Mouse (Mus musculus) forebrain, embryonic 12.5 days (tissue): Measurements from ENCODE around the gene Gcgr. TPM values are rescaled to one million over a fixed set of nuclear protein-coding genes. Genes with fewer than 3 reads are reported as not detected.

ENCODE experiments used
- ATAC-seq: fragments of 200-750 bp; cut with Nextera tagmentation; 2 replicates; pipeline ENCODE4 v1.8.0; 2017; ENCODE audit warnings: moderate TSS enrichment; ENCODE audit not compliant: low FRiP score
- H3K27ac ChIP-seq: fragments of 300-500 bp; sonication (generic); 2 replicates; pipeline ENCODE4 v1.5.1; 2016; ENCODE audit warnings: mild to moderate bottlenecking
- H3K27me3 ChIP-seq: fragments of 300-500 bp; sonication (generic); 2 replicates; pipeline ENCODE4 v1.6.1; 2016; ENCODE audit warnings: mild to moderate bottlenecking
- H3K36me3 ChIP-seq: fragments of 300-500 bp; sonication (generic); replicated peaks from 2 replicates; pipeline ENCODE4 v1.6.1; 2016; ENCODE audit warnings: mild to moderate bottlenecking
- H3K4me1 ChIP-seq: fragments of 300-500 bp; sonication (generic); 2 replicates; pipeline ENCODE4 v1.6.1; 2016
- H3K4me2 ChIP-seq: fragments of 300-500 bp; sonication (generic); 2 replicates; pipeline ENCODE4 v1.6.1; 2016; ENCODE audit warnings: mild to moderate bottlenecking, moderate library complexity
- H3K4me3 ChIP-seq: fragments of 300-500 bp; sonication (generic); replicated peaks from 2 replicates; pipeline ENCODE4 v1.5.1; 2016; ENCODE audit warnings: mild to moderate bottlenecking
- H3K9ac ChIP-seq: fragments of 300-500 bp; sonication (generic); 2 replicates; pipeline ENCODE4 v1.6.1; 2016; ENCODE audit warnings: mild to moderate bottlenecking
- H3K9me3 ChIP-seq: fragments of 300-500 bp; sonication (generic); 2 replicates; pipeline ENCODE4 v1.6.1; 2016
- WGBS: fragments of 180-500 bp; shearing (Covaris S2); methylation state at CpG from one replicate; pipeline ENCODE4 v1.1.7; 2016; 5-methylcytosine and 5-hydroxymethylcytosine counted together
- polyA plus RNA-seq: library from polyadenylated mRNA; unstranded; fragments of >200 nt; fragmentation: Nextera tagmentation; extraction: Ambion mirVana; gene quantifications from 2 replicates; pipeline ENCODE4 v1.2.1, GENCODE M21; 2016

Gene Gcgr
- polyA plus RNA-seq, 1 experiment from 2014 or later = 0.09 TPM

DNA sequence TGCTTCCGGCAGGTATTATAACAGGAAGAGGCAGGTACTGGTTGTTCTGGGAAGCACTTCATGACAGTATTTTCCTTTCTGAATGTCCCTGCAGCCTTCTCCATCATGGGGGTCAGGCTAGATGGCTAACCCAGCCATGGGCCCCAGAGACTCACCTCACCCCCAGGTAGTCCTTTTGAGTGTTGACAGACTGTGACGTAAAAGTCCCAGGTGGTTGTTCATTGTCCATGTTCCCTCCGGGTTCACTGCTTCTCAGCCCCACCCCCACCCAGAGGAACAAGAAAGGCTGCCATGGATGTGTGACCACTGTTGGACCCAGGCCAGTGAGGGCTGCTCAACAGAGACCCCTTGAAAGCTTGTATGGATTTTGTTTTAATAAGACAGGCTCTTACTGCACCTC is 37.1 kb upstream of the Gcgr start:
- Histone ChIP-seq H3K27me3 (no peaks in the 10 kb centered on the region), H3K4me1 (peaks cover 35% of the 10 kb centered on the region), H3K4me2 (peak overlapping the region; percentile 81), H3K36me3 (peaks cover 57% of the 10 kb centered on the region), H3K9ac (peak overlapping the region; percentile 90), H3K27ac (no peak overlapping the region), H3K4me3 (peak overlapping the region; percentile 91), H3K9me3 (no peaks in the 10 kb centered on the region)
- no peak for ATAC-seq
- 60% methylated on average over 3 of the region's 3 CpGs for WGBS

DNA sequence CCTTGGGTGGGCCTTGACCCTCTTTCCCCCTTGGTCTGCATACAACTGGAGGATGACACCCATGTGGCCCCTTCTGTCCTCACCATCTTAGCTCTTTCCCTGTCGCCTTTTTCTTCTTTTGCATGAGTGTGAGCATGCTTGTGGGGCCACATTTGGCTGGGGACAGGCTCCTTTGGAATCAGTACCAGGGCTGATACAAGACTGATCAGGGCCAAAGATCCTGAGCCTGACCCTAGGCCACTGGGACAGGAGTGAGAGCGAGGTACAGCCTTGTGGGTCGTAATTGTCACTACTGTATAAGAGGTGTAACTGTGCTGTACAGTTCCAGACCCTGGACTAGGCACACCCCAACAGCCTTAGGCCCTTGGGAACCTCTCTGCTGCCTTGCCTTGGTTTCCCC is 36.6 kb upstream of the Gcgr start:
- H3K27me3 ChIP-seq = no peaks in the 10 kb centered on the region
- ATAC-seq = no peak
- no peak overlapping the region for H3K27ac ChIP-seq
- H3K9me3 ChIP-seq = no peaks in the 10 kb centered on the region
- H3K4me3 ChIP-seq = no peak overlapping the region
- 88% methylated on average over 3 of the region's 3 CpGs for WGBS
- peaks cover 35% of the 10 kb centered on the region for H3K4me1 ChIP-seq
- H3K36me3 ChIP-seq = peaks cover 57% of the 10 kb centered on the region
- no peak overlapping the region for H3K9ac ChIP-seq
- peak overlapping the region; percentile 81 for H3K4me2 ChIP-seq

DNA sequence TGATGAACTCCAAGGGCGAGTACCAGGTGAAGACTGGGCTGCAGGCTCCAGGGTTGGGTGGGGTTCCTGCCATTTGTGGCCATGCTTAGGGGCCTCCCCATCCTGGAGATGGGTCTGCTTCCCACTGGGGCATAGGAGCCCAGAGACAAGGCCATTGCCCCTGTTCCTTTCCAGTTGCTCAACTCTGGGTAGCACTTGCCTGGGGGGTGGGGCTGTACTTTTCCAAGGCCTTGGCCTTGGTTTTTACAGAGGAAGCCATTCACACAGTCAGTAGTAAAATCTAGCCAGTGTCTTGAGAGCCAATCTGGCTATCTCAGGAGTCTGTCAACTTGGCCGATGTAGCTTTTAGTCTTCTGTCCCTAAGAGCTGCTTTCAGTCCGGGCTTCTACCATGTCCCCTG is 33.1 kb upstream of the Gcgr start:
- H3K36me3 ChIP-seq = peaks cover 54% of the 10 kb centered on the region
- H3K27me3 ChIP-seq = no peaks in the 10 kb centered on the region
- H3K9me3 ChIP-seq = no peaks in the 10 kb centered on the region
- H3K4me2 ChIP-seq = no peak overlapping the region
- H3K9ac ChIP-seq = no peak overlapping the region
- H3K4me1 ChIP-seq = peaks cover 15% of the 10 kb centered on the region
- no peak overlapping the region for H3K27ac ChIP-seq
- 92% methylated on average over 3 of the region's 3 CpGs for WGBS
- no peak for ATAC-seq
- no peak overlapping the region for H3K4me3 ChIP-seq

DNA sequence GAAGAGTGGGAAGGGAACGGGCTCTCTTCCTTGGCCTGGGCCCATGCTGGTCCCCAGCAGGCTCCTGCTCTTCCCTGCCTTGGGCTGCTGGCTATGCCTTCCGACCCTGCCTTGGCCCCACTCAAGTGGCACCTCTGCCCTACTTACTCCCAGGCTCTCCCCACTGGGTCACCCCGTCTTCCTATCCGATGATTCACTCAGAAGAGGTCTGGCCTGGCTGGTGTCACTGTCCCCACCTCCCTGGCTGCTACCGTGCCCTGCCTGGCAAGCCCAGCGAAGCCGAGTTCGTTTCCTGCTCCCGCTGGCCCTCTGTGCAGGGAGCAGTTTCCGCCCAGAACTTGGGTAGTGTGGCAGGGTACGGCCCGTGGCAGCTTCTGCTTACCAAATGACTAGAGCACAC is 32.3 kb upstream of the Gcgr start:
- no peak for ATAC-seq

DNA sequence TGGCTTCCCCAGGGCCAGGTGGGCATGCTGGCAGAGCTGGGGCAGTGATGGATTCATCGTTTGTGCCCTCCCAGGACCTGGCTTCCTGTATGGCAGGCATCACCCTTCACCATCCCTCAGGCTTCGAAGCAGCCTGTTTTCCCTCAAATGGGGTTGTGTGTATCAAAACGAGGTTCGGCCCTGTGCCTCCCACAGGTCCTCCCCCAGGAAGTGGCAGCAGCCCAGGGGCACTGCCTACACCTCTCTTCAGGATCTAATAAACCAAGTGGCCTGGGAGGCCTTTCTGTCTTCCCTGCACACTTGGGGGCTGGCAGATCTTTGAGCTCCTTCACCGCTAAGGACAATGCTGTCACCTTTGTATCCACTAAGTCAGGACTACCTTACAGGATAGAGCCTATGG is 31.6 kb upstream of the Gcgr start:
- no peak overlapping the region for H3K9ac ChIP-seq
- H3K4me3 ChIP-seq = no peak overlapping the region

More for the DNA sequence above, 32.3 kb upstream of the Gcgr start:
- Histone ChIP-seq H3K36me3 (peaks cover 54% of the 10 kb centered on the region), H3K4me1 (peaks cover 7% of the 10 kb centered on the region), H3K27me3 (no peaks in the 10 kb centered on the region), H3K4me3 (no peak overlapping the region), H3K4me2 (no peak overlapping the region), H3K9me3 (no peaks in the 10 kb centered on the region), H3K9ac (no peak overlapping the region), H3K27ac (no peak overlapping the region)
- 90% methylated on average over 12 of the region's 12 CpGs for WGBS

DNA sequence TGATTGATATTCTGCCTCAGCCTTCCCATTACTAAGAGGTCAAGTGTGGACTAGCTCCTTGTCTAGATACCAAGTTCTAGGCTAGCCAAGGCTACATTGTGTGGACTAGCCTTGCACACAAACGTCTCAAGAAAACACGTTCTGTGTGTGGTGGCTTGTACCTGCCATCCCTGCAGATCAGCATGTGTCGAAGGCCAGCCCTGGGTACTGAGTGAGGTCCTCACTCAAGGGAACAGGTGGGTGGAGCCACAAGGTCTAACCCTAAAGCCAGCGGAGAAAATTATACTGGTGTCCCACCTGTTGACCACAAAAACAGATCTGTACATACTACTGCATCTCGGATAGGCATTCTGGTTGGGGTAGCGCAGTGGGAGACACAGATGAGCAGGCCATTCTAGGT is 30.6 kb upstream of the Gcgr start:
- no peak overlapping the region for H3K9ac ChIP-seq
- H3K36me3 ChIP-seq = peaks cover 44% of the 10 kb centered on the region
- H3K27me3 ChIP-seq = no peaks in the 10 kb centered on the region
- no peaks in the 10 kb centered on the region for H3K4me1 ChIP-seq
- H3K27ac ChIP-seq = no peak overlapping the region
- no peak for ATAC-seq
- H3K9me3 ChIP-seq = no peaks in the 10 kb centered on the region
- H3K4me3 ChIP-seq = no peak overlapping the region
- WGBS = 86% methylated on average over 6 of the region's 6 CpGs
- no peak overlapping the region for H3K4me2 ChIP-seq

More for the DNA sequence above, 31.6 kb upstream of the Gcgr start:
- Histone ChIP-seq H3K27me3 (no peaks in the 10 kb centered on the region), H3K4me2 (no peak overlapping the region), H3K4me1 (0 out of 2 replicates have a peak, but pooled peaks cover under 1% of the 10 kb centered on the region), H3K9me3 (no peaks in the 10 kb centered on the region), H3K27ac (no peak overlapping the region), H3K36me3 (peaks cover 54% of the 10 kb centered on the region)
- WGBS = 85% methylated on average over 5 of the region's 5 CpGs
- ATAC-seq = no peak

DNA sequence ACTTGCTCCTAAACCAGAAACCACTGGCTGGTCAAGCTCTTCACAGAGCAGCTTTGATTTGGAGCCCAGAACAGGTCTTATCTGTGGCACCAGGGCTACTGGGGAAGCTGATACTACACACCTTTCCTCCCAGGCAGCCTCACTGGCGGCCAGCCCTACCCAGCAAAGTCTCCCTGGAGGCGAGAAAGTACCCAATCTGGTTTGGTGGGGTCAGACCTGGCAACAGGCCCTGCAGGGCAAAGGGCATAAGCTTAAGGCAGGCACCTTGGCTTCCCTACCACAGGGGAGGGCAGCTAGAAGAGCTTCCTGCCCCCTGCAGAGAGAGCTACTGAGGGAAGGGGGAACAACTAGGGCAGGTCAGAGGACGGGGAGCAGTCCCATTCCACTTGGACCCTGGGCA is 30.1 kb upstream of the Gcgr start:
- Histone ChIP-seq H3K4me1 (no peaks in the 10 kb centered on the region), H3K4me2 (no peak overlapping the region), H3K27me3 (no peaks in the 10 kb centered on the region), H3K9ac (no peak overlapping the region), H3K4me3 (no peak overlapping the region), H3K9me3 (no peaks in the 10 kb centered on the region), H3K27ac (no peak overlapping the region), H3K36me3 (peaks cover 40% of the 10 kb centered on the region)
- WGBS = 29% methylated on average over 3 of the region's 3 CpGs
- ATAC-seq = no peak

DNA sequence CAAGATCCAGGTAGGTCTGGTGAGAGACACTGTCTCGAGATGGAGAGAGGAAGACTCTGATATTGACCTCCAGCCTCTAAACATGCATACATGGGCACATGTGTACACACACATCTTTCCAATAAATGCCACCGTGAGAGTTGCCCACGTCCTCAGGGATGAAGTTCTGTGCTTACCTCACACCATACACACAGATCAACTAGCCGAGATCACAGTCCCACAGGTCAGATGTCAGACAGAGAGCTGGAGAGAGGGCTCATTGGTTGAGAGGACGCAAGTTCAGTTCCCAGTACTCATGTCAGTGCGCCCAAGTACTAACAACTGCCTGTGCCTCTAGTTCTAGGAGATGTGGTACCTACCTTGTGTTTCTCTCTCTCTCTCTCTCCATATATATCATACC is 29.5 kb upstream of the Gcgr start:
- Histone ChIP-seq H3K4me3 (no peak overlapping the region), H3K4me1 (no peaks in the 10 kb centered on the region), H3K9ac (no peak overlapping the region), H3K27ac (no peak overlapping the region), H3K4me2 (no peak overlapping the region), H3K36me3 (peaks cover 34% of the 10 kb centered on the region), H3K9me3 (no peaks in the 10 kb centered on the region), H3K27me3 (no peaks in the 10 kb centered on the region)
- WGBS = 73% methylated on average over 6 of the region's 6 CpGs
- no peak for ATAC-seq

DNA sequence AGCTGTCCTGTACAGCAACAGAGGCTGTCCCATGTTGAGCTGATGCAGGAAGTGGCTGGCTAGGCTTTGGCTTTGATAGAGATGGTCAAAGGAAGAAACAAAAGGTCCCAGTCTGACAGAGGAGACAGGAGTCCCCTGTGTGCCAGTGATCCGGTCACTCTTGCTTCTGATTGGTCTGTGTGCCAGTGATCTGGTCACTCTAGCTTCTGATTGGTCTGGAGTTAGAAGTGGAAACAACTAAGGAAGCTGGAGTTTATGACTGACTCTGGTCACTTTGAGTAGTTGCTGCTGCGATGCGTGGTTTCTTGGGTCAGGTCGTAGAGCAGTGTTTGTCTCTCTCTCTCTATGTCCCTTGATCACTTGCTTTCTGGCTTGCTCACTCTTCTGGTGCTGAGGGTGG is 28.8 kb upstream of the Gcgr start:
- no peaks in the 10 kb centered on the region for H3K4me1 ChIP-seq
- peaks cover 28% of the 10 kb centered on the region for H3K36me3 ChIP-seq
- no peaks in the 10 kb centered on the region for H3K9me3 ChIP-seq
- no peak overlapping the region for H3K4me3 ChIP-seq
- ATAC-seq = no peak
- WGBS = 87% methylated on average over 4 of the region's 4 CpGs
- no peak overlapping the region for H3K27ac ChIP-seq
- no peaks in the 10 kb centered on the region for H3K27me3 ChIP-seq
- no peak overlapping the region for H3K9ac ChIP-seq
- H3K4me2 ChIP-seq = no peak overlapping the region

DNA sequence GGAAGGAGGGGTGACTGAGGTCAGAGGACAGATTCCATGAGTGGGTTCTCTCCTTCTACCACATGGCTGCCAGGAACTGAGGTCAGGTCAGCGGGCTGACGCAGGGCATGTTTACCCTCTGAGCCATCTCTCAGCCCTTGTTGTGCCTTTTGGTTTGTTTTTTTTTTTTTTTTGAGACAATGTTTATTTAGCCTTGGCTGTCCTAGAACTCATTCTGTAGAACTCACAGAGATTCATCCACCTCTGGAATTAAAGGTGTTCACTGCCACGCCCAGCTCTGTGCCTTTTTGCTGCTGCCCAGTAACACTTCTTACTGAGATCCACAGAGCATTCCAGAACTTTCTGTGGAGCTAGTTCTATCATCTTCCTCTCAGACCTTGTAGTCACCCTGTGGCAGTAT is 24.8 kb upstream of the Gcgr start:
- ATAC-seq = no peak
- Histone ChIP-seq H3K4me1 (peaks cover 7% of the 10 kb centered on the region), H3K36me3 (no peaks in the 10 kb centered on the region), H3K9me3 (no peaks in the 10 kb centered on the region), H3K27ac (no peak overlapping the region), H3K27me3 (peaks cover 3% of the 10 kb centered on the region; the same call in 1 of the 2 replicates), H3K9ac (no peak overlapping the region), H3K4me2 (no peak overlapping the region), H3K4me3 (no peak overlapping the region)
- 87% methylated on average over 3 of the region's 3 CpGs for WGBS

DNA sequence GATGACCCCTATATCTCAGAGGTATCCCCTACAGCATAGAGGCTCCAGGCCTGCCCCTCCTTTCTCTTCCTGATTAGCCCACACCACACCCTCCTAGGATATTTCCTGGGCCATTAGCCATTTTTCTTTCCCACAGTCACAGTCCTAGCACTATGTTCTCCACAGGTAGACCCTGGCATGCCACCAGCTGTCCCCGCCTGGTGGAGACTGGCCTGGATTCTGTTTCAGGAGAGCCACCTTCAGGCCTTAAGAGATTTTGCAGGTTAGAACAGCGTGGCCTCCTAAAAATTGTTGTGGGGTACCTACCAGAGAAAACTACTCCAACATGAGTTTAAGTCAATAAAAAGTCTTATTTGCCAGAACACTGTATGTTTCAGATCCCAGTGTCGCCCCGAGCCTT is 23.6 kb upstream of the Gcgr start:
- H3K9ac ChIP-seq = no peak overlapping the region
- H3K36me3 ChIP-seq = no peaks in the 10 kb centered on the region
- no peak overlapping the region for H3K27ac ChIP-seq
- 63% methylated on average over 4 of the region's 4 CpGs for WGBS
- ATAC-seq = no peak
- peaks cover 13% of the 10 kb centered on the region for H3K4me1 ChIP-seq
- no peaks in the 10 kb centered on the region for H3K9me3 ChIP-seq
- no peak overlapping the region for H3K4me2 ChIP-seq
- H3K4me3 ChIP-seq = no peak overlapping the region
- H3K27me3 ChIP-seq = peaks cover 3% of the 10 kb centered on the region; the same call in 1 of the 2 replicates

DNA sequence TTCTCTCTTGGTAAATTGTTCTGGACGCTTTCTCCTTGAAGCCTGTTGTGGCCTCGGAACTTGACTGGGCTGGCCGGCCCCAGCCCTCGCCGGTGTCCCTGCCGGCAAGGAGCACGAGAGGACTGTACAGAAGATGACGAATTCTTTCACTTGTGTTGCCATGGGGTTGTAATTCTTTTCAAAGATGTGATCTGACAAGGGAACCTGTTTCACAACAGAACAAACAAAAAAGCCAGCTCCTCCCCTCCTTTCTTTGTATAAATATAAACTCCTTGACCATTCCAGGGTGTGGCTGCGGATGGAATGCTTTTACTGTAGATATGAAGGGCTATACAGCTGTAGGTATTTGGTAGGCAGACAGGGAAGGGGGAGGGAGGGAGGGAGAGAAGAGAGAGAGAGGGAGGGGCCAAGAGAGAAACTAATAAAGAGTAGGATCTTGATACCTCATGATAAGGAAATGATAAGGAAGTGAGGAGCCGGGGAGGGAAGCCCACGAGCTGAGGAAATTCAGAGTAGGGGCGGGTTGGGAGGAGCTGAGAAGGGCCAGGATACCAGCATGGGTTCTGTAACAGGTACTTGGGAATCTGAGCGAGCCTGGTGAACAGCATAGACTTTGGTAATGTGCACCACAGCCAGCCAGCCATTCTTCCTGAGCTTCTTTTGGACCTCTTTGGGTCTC is 22.7 kb upstream of the Gcgr start:
- H3K9ac ChIP-seq = no peak overlapping the region; the same call in 1 of the 2 replicates
- H3K4me2 ChIP-seq = no peak overlapping the region
- H3K27ac ChIP-seq = no peak overlapping the region
- ATAC-seq = no peak
- no peaks in the 10 kb centered on the region for H3K9me3 ChIP-seq
- H3K4me1 ChIP-seq = peaks cover 13% of the 10 kb centered on the region
- no peak overlapping the region for H3K4me3 ChIP-seq
- H3K27me3 ChIP-seq = peaks cover 3% of the 10 kb centered on the region; the same call in 1 of the 2 replicates
- H3K36me3 ChIP-seq = no peaks in the 10 kb centered on the region
- WGBS = 81% methylated on average over 13 of the region's 13 CpGs

DNA sequence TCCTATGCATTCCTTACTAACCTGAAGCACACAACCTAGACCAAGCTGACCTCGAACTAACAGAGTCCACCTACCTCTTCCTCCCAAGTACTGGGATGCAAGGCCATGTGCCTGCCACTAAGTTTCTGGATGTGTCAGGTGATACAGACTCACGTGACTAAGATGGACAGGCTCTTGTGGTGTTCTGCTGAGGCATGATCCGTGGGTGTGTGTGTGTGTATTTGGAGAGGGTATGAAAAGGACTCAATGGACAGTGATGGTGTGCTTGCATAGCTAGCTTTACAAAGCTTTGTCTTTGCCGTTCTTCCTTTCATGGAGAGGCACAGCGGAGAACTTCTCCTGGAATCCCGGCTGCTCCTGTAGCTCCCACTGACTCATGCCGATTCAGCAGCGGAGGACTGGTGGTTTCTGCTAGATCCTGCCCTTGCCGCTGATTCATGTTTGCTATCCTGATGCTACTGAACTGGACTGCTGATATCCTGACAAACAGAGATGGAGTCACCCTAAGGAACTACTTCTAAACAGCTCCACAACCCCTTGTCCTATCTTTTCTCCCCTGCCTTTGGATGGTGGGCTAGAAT is 22.1 kb upstream of the Gcgr start:
- ATAC-seq = no peak
- H3K4me3 ChIP-seq = no peak overlapping the region
- H3K27me3 ChIP-seq = peaks cover 3% of the 10 kb centered on the region; the same call in 1 of the 2 replicates
- no peaks in the 10 kb centered on the region for H3K36me3 ChIP-seq
- H3K4me2 ChIP-seq = no peak overlapping the region
- no peak overlapping the region for H3K9ac ChIP-seq
- H3K27ac ChIP-seq = no peak overlapping the region
- 84% methylated on average over 9 of the region's 9 CpGs for WGBS
- peaks cover 17% of the 10 kb centered on the region for H3K4me1 ChIP-seq
- H3K9me3 ChIP-seq = no peaks in the 10 kb centered on the region
